8 mouse cellular contexts compared by ENCODE assay signal in genomic region chr9:21073044-21073840, GRCm38 (mm10). TPM values are rescaled to one million over a fixed set of nuclear protein-coding genes. Genes with fewer than 3 reads are reported as not detected.
DNase-seq lines count a peak whose midpoint lies in the region; ATAC-seq and TF ChIP-seq lines count a peak whose summit lies in the region.

TSS of gene Gm49373 (minus strand) at chr9:21073096.
TSS of gene Fdx1l (minus strand) at chr9:21073614.

- in situ Hi-C loops in ES-E14 (cut with MboI; ENCODE audit: low sequenced_read_pairs in 2 of 2, unreplicated experiment in 2 of 2), result no loop called here

- peak; percentile 96 for ATAC-seq in forebrain, embryonic 16.5 days
- peak; percentile 93 for ATAC-seq in lung, embryonic 15.5 days (ENCODE audit: borderline replicate concordance, extremely low read depth, low FRiP score, low TSS enrichment)

- no peaks in the 10 kb centered on the region for H3K9me3 ChIP-seq in ES-E14 (ENCODE audit: control insufficient read depth, insufficient read depth, low read depth, low read length)
- no peaks in the 10 kb centered on the region for H3K9me3 ChIP-seq in forebrain, embryonic 16.5 days (ENCODE audit: control insufficient read depth, low read length)
- no peaks in the 10 kb centered on the region for H3K9me3 ChIP-seq in lung, embryonic 15.5 days

- DNase-seq in ES-E14 (ENCODE audit: low read depth, low spot score), result peak; percentile 69
- DNase-seq in cerebellum, adult 11-12 months, result peak; percentile 89
- DNase-seq in heart, postnatal 4 days, result peak; percentile 89
- peak; percentile 89 to 94 for DNase-seq in layer of hippocampus, adult 8-10 months (ENCODE audit: low spot score in 2 of 2)
- DNase-seq in ovary, adult 18-20 months (ENCODE audit: low spot score), result peak; percentile 83
- DNase-seq in thymus, postnatal 0 days (ENCODE audit: low spot score), result peak; percentile 82

- peak within 1 kb of the TSS; percentile 96 for H3K4me2 ChIP-seq in forebrain, embryonic 16.5 days (ENCODE audit: low read length)
- peak within 1 kb of the TSS; percentile 88 for H3K4me2 ChIP-seq in lung, embryonic 15.5 days

- peak within 1 kb of the TSS; percentile 89 to 92 for H3K4me3 ChIP-seq in ES-E14 (ENCODE audit: insufficient read depth in 1 of 2, low read depth in 1 of 2, low read length in 2 of 2, poor library complexity in 1 of 2, severe bottlenecking in 1 of 2)
- H3K4me3 ChIP-seq in forebrain, embryonic 16.5 days (replicated peaks; ENCODE audit: low read length), result peak within 1 kb of the TSS; percentile 92
- peak within 1 kb of the TSS; percentile 94 for H3K4me3 ChIP-seq in lung, embryonic 15.5 days

- peaks cover 37% of the 10 kb centered on the region for H3K36me3 ChIP-seq in ES-E14 (ENCODE audit: control insufficient read depth, insufficient read depth, low read length, poor library complexity, severe bottlenecking)
- H3K36me3 ChIP-seq in forebrain, embryonic 16.5 days (ENCODE audit: control insufficient read depth, insufficient read depth), result peaks cover 10% of the 10 kb centered on the region
- H3K36me3 ChIP-seq in lung, embryonic 15.5 days, result peaks cover 32% of the 10 kb centered on the region

- peak within 1 kb of the TSS; percentile 94 for H3K9ac ChIP-seq in ES-E14 (ENCODE audit: insufficient read depth, low read depth, low read length, poor library complexity, severe bottlenecking)
- peak within 1 kb of the TSS; percentile 88 for H3K9ac ChIP-seq in forebrain, embryonic 16.5 days (replicated peaks; ENCODE audit: low read depth, low read length)
- H3K9ac ChIP-seq in lung, embryonic 15.5 days, result peak within 1 kb of the TSS; percentile 84

- H3K27me3 ChIP-seq in forebrain, embryonic 16.5 days (replicated peaks; ENCODE audit: control insufficient read depth, insufficient read depth, low read length), result no peaks in the 10 kb centered on the region
- no peaks in the 10 kb centered on the region for H3K27me3 ChIP-seq in lung, embryonic 15.5 days

- peak within 1 kb of the TSS; percentile 72 for H3K27ac ChIP-seq in ES-E14 (ENCODE audit: insufficient read depth, low read depth, low read length, poor library complexity, severe bottlenecking)
- H3K27ac ChIP-seq in forebrain, embryonic 16.5 days (ENCODE audit: low read length), result peak within 1 kb of the TSS; percentile 61
- peak within 1 kb of the TSS; percentile 75 for H3K27ac ChIP-seq in lung, embryonic 15.5 days

- no peaks in the 10 kb centered on the region for H3K4me1 ChIP-seq in ES-E14 (ENCODE audit: control insufficient read depth in 2 of 2, insufficient read depth in 2 of 2, low read length in 2 of 2, poor library complexity in 1 of 2)
- peaks cover 15% of the 10 kb centered on the region for H3K4me1 ChIP-seq in forebrain, embryonic 16.5 days (replicated peaks; ENCODE audit: control insufficient read depth, insufficient read depth, low read length)
- H3K4me1 ChIP-seq in lung, embryonic 15.5 days, result peaks cover 10% of the 10 kb centered on the region

- 1% methylated on average over 58 of the region's 58 CpGs for WGBS in forebrain, embryonic 16.5 days
- 2% methylated on average over 58 of the region's 58 CpGs for WGBS in lung, embryonic 15.5 days

TF ChIP-seq in ES-E14, 5 proteins besides CTCF, POLR2A, EP300 and RAD21:
- peak; percentile 81 for TF ChIP-seq HCFC1 (IDR thresholded peaks at IDR 0.05; ENCODE audit: borderline replicate concordance, insufficient read depth, low read length)
- TF ChIP-seq ZC3H11A (IDR thresholded peaks at IDR 0.05; ENCODE audit: borderline replicate concordance, low read depth, low read length), result no peak
- TF ChIP-seq ZNF384 (IDR thresholded peaks at IDR 0.05; ENCODE audit: low read depth, low read length), result no peak
- no peak for TF ChIP-seq MAFK (IDR thresholded peaks at IDR 0.05; ENCODE audit: insufficient read depth, low read depth, low read length)
- TF ChIP-seq CHD2 (IDR thresholded peaks at IDR 0.05; ENCODE audit: low read depth, low read length), result peak; percentile 42; the same call in 1 of the 2 replicates

RNA-seq across cellular contexts. Expression of gene Gm49373, which starts in this region (rescaled TPM):
- total RNA-seq in ES-E14 (2012; rRNA removed), result 2.1 and 2.7 TPM in 2 replicates
- 1.2 and 1.4 TPM in 2 replicates for polyA plus RNA-seq in forebrain, embryonic 16.5 days (2015; fragmentation: Nextera tagmentation; extraction: Ambion mirVana)
- total RNA-seq in heart, postnatal 4 days (2021), result under 1 TPM; 0.14 to 0.23 TPM
- 1 to 10 TPM; 1.2 to 2.3 (median 2.2) TPM for total RNA-seq in layer of hippocampus, adult 8-10 months (2022)
- polyA plus RNA-seq in lung, embryonic 15.5 days (2015; fragmentation: Nextera tagmentation; extraction: Ambion mirVana), result 0.29 and 0.47 TPM in 2 replicates
- polyA plus RNA-seq in thymus, postnatal 0 days (2015; fragmentation: Nextera tagmentation; extraction: Ambion mirVana), result 0.09 and 0.26 TPM in 2 replicates

RNA-seq across cellular contexts. Expression of gene Fdx1l, which starts in this region (rescaled TPM):
- 38.8 and 46.0 TPM in 2 replicates for total RNA-seq in ES-E14 (2012; rRNA removed)
- 49.7 and 60.5 TPM in 2 replicates for polyA plus RNA-seq in forebrain, embryonic 16.5 days (2015; fragmentation: Nextera tagmentation; extraction: Ambion mirVana)
- total RNA-seq in heart, postnatal 4 days (2021), result 10 to 100 TPM; 34.1 to 35.5 TPM
- 10 to 100 TPM; 47.3 to 69.6 (median 59.3) TPM for total RNA-seq in layer of hippocampus, adult 8-10 months (2022)
- 55.3 and 56.9 TPM in 2 replicates for polyA plus RNA-seq in lung, embryonic 15.5 days (2015; fragmentation: Nextera tagmentation; extraction: Ambion mirVana)
- polyA plus RNA-seq in thymus, postnatal 0 days (2015; fragmentation: Nextera tagmentation; extraction: Ambion mirVana), result 44.7 and 47.0 TPM in 2 replicates

Comparison
In these comparisons a context has a peak if more than half of its experiments do, and no peak if none do; other contexts are left out.
1. Peak in every context shown above with its lines: DNase-seq, ATAC-seq, H3K4me3 ChIP-seq and H3K27ac ChIP-seq.